Mouse (Mus musculus) monocyte, adult 5-6 weeks (primary cell): ENCODE results near the gene Mdfi. TPM values are rescaled to one million over a fixed set of nuclear protein-coding genes. Genes with fewer than 3 reads are reported as not detected.
"Not testable (repeated sequence)": the region's sequence is repeated elsewhere in the genome, so short reads cannot be mapped to it uniquely, and the experiment has no call there.

Source experiments
- ATAC-seq: fragments of 153-309, 156-312 bp; replicated peaks from 2 replicates; pipeline ENCODE4 v1.8.0; 2017; ENCODE audit warnings: mild to moderate bottlenecking; ENCODE audit not compliant: low TSS enrichment, insufficient number of reproducible peaks, severe bottlenecking, poor library complexity, low FRiP score
- total RNA-seq: library from RNA; stranded (forward); fragments of 200-1000, 200-491, 200-594 nt; gene quantifications from 3 replicates; pipeline ENCODE4 v1.2.3, GENCODE M21; 2017

Mdfi gene
- total RNA-seq, 1 experiment from 2014 or later, result not detected

DNA sequence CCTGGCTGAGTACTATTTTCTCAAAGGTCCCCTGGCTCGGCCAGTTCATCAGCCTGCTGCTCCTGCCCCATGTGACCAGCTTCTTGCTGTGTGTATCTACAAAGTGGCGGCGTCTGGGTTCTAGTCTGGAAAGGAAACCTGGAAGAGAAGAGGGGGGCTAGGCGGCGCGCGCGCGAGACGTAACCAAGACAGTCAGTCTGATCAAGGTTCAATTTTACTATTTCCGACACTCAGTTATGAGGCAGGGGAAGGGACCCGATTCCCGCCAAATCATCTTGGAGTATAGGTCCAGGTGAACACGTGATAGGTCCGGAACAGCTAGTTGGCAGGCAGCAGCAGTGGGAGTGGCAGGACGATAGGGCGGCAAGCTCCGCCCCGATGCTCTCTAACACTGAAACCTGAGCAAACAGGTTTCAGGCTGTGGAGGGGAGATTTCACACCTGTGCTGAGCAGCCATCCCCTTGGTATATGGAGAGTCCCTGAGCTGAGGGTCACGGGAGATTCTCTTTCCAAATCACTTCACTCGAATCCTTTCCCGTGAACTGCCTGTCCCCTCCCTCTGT is 17.4 kb upstream of the Mdfi start:
- ATAC-seq, result not testable (repeated sequence)

DNA sequence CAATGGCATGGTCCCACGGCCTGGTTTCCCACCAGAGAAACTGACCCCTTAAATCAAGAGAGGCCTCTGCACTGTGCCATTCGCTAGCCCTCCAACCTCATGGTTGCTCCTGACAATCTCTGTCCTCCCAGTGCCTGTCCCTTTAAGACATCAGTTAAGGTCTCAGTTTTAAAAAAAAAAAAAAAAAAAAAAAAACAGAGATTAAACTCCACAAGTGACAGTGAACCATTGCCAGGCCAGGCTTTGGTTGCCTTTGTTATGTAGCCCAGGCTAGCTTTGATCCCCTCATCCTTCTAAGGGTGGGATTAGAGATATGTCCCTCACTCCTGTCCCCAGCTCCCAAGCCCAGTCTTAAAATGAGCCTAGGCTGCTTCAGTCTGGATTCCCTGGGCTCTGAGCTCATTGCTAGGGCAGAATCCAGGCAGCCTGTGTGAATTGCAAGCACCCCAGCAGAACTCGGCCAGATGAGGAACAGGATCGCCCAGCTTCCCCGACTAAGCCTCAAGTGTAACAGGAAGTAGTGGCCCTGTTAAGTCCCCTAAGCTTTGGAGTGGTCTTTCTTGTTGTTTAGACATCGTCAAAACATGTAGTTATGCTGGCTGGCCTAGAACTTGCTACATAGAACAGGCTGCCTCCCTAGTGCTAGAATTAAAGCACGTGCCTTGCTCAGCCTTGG is 16.3 kb upstream of the Mdfi start:
- ATAC-seq, result peak; percentile 49; the same call in 1 of the 2 replicates

DNA sequence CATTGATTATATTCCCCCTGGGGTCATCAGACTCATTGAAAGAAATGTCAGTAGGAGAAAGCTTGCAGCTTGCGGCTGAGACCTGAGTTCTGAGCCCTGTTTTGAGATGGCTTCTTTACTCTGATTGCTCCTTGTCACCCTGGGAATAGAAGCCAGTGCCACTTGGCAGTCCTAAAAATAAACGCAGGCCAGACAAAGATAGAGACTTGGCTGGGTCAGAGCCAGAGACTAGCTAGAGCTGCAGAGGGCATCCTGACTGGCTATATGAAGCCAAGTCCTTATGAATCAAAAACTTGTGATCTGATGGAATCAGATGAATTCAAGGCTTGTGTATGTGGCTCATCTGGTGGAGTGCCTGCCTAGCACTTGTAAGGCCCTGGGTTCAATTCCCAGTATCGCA is 15.5 kb upstream of the Mdfi start:
- no peak for ATAC-seq

DNA sequence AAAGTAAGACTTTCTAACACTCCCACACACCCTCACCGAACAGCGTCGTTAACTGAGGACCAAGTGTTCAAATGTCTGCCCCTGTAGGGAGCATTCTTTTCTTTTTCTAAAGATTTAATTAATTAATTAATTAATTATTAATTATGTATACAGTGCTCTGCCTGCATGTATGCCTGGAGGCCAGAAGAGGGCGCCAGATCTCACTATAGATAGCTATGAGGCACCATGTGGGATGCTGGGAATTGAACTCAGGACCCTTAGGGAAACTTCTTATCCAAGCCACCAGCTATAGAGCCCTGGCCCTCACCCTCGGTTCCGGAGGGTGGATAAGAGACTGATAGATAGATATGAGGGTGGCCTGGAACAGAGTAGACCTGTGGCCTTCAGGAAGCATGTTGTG is 13.5 kb upstream of the Mdfi start:
- ATAC-seq, result no peak

DNA sequence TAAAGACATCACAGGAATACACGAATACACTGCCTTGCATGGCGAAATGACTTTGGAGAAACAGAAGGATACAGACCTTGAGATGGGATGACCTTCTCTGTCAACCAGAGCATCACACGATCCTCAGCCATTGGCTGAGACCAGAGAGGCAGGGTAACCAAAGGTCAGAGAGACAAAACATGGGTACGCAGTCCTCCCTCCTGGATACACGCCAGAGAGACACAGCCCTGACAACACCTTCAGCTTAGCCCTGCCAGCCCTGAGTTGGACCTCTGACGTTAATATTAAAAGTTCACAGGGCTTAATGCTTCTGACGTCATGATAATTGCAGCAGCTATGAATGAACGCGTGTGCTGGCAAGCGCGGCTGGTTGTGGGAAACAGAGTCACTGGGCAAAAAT is 11.1 kb upstream of the Mdfi start:
- no peak for ATAC-seq

DNA sequence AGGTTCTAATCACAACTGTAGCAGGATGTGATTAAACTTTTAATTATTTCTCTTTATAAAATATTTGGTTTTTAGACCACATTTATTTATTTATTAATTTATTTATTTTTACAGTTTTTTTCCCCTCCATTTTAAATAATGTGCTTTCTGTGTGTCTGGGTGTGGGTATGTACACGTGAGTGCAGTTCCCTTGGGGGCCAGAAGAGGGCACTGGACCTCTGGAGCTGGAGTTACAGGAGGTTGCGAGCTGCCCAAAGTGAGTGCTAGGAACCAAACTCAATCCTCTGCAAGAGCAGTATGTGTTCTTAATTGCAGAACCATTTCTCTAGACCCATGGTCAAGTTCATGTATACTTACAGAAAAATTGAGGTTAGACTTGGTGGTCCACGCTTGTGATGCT is 9.0 kb upstream of the Mdfi start:
- no peak for ATAC-seq

DNA sequence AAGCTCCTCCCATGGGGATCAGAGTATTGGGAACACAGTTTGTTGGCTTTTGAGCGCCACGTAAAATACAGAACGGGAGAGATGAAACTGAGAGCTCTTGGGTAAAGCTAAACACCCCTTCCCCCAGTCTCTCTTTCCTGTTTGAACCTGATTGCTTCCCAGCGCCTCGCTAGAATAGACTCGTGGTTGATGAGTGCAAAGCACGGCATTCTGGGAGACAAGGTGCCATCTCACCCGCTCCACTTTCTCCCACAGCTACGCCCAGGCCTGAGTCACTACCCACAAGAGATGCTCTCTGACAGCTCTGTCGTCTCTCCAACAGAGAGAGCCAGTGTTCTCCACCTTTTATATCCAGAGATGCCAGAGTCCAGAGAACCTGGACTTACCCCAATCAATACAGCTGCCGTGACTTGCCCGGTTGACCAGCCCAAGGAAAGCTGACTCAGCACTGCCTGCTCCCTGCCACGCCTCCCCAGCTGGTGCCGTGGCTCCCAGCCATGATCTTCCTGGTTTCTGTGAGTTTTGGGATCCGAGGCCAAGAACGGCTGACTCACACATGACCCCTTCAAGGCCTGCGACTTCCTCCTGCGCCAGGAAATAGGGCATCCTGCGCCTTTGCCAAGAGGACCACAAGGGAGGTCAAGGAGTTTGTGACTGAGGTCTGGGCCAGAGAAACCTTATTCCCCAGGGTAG is 7.6 kb upstream of the Mdfi start:
- no peak for ATAC-seq

DNA sequence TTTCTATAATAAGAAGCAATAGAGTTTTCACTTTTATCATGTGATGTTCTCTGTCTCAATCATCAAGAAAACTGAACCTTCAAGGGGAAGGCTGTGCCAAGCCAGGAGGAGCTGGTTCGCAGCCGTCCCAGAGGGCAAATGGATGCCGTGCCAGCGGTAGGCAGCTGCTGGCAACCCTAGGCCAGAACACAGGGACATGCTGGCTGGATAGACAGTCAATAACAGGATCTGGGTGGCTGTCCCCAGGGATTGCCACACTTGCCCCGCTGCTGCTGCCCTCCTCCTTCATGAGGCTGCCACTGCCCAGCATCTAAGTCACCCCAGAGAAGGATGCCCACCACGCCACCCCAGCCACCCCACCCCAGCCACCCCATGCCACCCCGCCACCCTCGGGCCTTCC is 7.0 kb upstream of the Mdfi start:
- ATAC-seq, result no peak

DNA sequence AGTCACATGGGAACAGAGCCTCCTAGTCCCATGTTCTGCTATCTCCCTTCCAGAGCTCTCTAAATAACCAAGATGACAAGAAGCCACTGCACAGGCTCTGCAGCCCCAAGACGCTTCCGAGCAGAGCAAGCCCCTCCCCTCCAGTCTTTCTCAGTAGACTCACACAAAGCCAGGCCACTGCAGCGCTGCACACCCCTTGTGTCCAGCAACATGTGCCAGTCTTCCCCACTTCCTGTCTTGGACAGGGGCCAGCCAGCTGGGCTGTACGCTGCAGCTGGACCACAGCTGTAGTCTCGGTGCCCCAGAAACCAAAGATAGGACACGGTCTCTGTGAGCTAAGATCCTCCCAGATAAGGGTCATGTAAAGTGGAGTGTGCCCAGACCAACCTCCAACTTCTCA is 3.3 kb upstream of the Mdfi start:
- no peak for ATAC-seq

DNA sequence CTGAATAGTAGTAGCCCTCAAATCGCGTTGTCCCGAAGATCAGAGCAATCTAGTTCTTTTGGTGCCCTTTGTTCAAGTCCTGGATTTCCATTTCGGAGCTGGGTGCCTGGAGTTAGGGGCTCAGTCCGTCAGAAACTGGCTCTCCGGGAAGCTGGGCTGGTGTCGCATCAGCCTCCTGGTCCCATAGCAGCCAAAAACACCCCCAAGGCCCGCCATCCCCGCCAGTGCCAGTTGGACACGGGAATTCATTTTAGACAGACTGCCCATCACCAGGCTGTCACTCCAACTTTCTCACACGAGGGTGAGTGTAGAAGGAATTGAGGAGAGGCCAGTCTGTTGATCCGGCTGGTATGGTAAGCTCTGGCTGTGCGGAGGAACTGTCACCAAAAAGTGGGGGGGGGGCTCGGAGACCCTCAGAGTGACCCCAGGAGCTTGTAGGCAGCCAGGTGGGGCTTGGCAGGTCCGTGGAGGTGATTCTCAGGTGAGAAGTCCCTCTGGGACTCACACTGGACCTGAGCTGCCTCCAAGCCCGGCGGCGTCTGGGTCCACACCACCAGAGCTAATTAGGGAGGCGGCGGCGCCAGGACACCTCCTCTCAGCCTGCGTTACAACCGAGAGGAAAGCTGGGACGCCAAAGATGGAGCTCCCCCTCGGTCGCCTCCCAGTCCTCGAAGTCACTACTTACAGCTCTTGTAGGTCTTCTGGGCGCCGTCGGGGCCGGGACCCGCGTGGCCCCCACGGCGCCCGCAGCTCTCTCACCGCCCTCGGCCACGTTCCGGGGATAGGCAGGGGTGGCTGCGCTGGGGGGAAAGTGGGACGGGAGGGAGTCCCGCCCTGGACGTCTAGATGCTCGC is 636 bp downstream of the Mdfi start:
- no peak for ATAC-seq

DNA sequence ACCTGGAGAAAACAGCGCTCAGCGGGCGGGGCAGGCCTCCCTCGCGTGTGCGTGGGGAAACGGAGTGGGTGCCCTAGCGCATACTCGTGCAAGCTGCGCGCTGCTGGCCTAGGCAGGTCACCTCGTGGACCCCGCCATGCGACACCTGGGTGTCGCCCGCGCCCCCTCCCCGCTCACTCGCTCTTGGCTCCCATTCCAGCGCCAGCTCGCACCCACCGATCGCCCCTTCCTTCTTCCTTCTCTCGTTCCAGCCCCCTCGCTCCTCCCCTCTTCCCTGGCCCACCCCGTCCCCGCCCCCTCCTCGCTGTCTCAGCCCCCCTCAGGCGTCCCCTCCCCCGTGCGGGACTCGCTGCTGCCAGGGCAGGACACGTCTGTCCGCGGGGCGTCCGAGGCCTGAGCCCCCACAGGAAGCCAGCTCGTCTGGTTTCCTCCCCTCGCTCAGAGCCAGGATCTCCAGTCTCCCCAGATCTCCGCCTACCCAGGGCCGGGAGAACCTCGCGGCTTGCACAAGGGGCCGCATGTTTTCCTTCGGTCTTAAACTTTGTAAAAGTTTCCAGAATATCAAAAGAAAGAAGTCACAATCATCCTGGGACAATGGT is 1.4 kb downstream of the Mdfi start:
- no peak for ATAC-seq

DNA sequence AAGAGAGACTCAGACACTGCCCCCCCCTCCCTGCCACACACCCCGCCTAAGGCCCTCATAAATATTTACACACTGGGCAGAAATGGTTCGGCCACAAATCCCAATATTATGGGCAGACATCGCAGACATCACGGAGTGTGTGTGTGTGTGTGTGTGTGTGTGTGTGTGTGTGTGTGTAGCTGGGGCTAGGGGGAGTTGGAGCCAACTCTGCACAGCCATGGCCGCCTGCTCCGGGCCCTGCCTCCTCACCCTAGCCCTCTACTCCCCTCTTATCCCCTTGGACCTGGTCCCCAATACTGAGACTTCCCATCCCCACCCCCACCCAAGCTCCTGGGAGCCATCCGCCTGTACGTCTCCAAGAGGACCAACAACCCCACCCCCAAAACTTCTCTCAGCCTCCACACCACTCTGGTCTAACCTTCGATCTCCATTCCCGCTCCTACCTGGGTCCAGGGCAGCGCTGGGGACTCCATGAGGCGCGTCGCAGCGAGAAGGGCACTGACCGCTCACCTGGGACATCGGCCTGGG is 1.9 kb downstream of the Mdfi start:
- ATAC-seq, result no peak

DNA sequence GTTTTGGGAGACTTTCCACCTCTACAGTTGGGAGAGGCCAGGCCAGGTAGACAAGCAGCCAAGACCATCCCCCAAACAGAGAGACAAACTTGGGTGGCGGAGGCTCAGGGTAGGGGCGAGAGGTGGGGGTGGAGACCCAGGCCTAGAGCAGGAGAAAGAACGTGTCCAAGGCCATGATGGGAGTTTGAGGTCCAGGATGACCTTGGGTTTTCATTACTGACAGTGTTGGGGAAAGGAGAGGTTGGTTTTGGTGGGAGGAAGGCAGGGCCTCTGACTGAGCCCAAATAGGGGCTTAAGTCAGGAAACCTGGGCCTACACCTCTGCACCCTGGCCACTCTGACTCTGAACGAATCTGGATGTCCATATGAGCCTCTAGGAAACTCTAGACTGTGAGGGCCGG is 2.7 kb downstream of the Mdfi start:
- no peak for ATAC-seq

DNA sequence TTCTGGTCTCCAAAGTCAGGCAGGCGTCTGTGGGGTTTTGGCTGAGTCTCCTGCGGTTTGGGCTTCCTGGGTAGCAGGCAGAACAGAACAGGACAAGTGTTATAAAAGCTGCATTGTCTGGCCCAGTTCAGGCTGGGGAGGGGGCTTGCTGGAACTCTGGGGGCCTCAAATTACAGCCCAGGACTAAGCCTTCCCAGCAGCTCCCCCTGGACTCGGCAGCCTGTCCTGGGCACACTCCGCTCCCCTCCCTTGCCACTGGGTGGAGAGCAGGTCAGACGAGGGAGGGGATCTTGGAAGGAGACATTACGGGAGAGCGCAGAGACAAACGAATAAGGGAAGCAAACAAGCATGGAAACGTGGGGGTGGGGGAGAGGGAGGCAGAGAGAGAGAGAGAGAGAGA is 3.3 kb downstream of the Mdfi start:
- no peak for ATAC-seq

DNA sequence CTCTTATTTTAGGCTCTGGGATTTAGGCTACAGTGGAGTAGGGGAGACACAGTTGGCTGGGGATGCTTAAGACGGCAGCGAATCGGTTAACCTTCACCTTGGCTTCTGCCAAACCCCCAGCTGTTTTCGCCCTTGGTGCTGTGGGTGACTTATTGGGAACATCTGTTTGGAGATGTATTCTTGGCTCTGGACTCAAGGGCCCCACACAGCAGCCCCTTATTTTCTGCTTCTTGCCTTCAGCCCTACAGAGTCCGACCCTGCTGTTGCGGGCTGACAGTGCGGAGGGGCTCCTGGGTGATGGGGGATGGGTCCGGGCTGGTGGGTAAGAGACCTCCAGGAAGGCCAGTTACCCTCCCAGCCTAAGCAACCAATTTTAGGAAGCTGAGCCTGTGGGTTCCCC is 13.2 kb downstream of the Mdfi start:
- no peak for ATAC-seq

DNA sequence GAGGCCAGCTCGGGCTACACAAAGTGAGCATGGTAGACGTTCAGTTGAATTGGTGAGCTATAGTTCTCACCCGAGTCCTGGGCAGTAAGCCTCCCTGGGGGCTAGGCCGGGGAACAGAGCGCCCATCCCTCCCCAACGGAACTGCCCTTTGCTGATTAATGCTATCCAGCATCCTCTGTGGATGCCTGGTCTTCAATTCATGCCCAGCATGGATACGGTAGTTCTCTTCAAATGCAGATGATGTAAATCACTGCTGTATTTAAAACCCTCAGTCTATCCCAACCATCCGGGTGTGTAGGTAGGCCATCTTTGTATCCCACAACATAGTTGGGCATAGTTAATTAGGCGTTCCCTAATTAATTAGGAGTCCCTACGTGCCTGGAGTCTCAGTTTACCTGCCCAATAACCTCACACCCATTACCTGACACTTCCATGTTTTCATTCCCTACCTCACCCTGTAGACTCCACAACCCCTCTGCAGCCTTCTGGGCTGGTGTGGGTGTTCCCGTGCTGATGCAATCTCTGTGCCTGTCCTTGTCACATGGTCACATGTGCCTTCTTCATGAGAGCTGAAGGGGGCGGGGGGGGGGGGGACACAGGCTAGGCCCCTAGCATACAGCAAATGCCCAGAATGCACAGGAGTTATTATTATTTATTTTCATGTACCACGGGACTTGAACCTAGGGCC is 16.3 kb downstream of the Mdfi start:
- ATAC-seq, result no peak

DNA sequence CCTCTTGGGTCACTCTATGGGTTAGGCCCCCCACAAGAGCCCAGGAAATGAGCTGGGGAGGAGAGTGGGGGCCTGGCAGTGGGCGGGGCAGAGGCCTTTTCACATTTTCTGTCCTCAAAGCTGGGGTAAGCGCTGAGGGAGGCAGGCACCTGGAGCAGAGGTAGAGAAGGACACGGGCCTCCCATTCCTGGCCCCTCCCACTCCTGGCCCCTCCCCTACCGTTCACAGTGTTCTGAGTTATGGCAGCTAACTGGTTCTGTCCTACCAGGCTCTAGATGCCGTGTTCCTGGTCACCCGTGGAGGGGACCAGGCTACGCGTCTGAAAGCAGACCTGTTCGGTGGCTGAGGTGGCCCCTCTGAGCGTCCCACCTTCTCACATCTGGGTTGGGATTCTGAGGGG is 19.0 kb downstream of the Mdfi start:
- ATAC-seq, result no peak

DNA sequence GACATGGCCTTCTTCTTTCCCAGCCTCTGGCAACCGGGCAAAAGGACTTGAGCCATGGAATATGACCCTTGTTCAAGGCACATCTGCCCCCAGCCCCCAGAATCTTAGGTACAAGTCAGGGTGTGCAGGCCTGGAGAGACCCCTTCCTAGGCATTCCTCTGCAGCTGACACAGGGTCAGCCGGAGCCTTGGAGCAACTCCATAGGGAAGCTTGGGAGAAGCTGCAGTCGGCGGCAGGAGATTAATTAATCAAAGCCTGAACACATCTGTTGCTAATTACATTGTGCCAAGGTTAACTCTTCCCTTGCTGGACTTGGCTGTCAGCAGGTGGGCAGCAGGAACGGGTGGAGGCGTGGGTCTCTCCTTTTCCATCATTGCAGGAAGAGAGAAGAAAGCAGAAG is 20.0 kb downstream of the Mdfi start:
- no peak for ATAC-seq
